Mouse (Mus musculus) limb, embryonic 15.5 days (tissue): ENCODE data around the gene Vti1a. TPM values are rescaled to one million over a fixed set of nuclear protein-coding genes. Genes with fewer than 3 reads are reported as not detected.

Experiments used
- ATAC-seq: fragments of 200-750 bp; cut with Nextera tagmentation; 2 replicates; pipeline ENCODE4 v1.8.0; 2017; ENCODE audit warnings: low read depth, moderate TSS enrichment; ENCODE audit not compliant: insufficient number of reproducible peaks, low FRiP score, low TSS enrichment
- H3K27ac ChIP-seq: fragments of 300-500 bp; sonication (generic); 2 replicates; pipeline ENCODE4 v1.5.1; 2015; ENCODE audit warnings: moderate library complexity, mild to moderate bottlenecking, inconsistent platforms
- H3K27me3 ChIP-seq: fragments of 300-500 bp; sonication (generic); 2 replicates; pipeline ENCODE4 v1.6.1; 2015; ENCODE audit warnings: inconsistent platforms
- H3K36me3 ChIP-seq: fragments of 300-500 bp; sonication (generic); 2 replicates; pipeline ENCODE4 v1.6.1; 2015; ENCODE audit warnings: inconsistent platforms
- H3K4me1 ChIP-seq: fragments of 300-500 bp; sonication (generic); 2 replicates; pipeline ENCODE4 v1.6.1; 2015; ENCODE audit warnings: inconsistent platforms
- H3K4me2 ChIP-seq: fragments of 300-500 bp; sonication (generic); 2 replicates; pipeline ENCODE4 v1.6.1; 2015; ENCODE audit warnings: mild to moderate bottlenecking, inconsistent platforms
- H3K4me3 ChIP-seq: fragments of 300-500 bp; sonication (generic); 2 replicates; pipeline ENCODE4 v1.5.1; 2015; ENCODE audit warnings: mild to moderate bottlenecking, inconsistent platforms
- H3K9ac ChIP-seq: fragments of 300-500 bp; sonication (generic); 2 replicates; pipeline ENCODE4 v1.6.1; 2015; ENCODE audit warnings: inconsistent platforms
- H3K9me3 ChIP-seq: fragments of 300-500 bp; sonication (generic); 2 replicates; pipeline ENCODE4 v1.6.1; 2016; ENCODE audit warnings: inconsistent platforms
- WGBS: fragments of 180-500 bp; shearing (Covaris S2); methylation state at CpG from one replicate; pipeline ENCODE4 v1.1.7; 2015; 5-methylcytosine and 5-hydroxymethylcytosine counted together
- polyA plus RNA-seq: library from polyadenylated mRNA; unstranded; fragments of >200 nt; fragmentation: Nextera tagmentation; extraction: Ambion mirVana; gene quantifications from 2 replicates; pipeline ENCODE4 v1.2.1, GENCODE M21; 2015

Gene Vti1a
- polyA plus RNA-seq, 1 experiment from 2014 or later = 26.4 TPM

DNA sequence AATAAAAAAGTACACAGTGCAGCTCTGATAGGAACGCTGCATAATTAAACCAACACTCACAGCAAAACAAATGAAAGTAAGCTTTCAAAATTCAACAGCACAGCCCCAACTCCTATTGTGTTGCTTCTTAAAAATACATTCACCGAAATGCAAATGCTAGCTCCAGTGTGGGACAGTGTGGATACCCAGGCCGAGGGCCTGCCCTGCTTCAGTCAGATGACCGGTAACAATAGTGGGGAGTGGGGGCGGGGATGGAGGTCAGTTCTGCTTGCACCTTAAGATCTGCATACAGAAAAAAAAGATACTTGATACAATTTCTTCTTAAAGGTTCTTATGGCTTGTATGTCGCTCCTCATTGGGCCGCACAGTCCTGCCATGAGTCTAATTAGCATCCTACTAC, 65.2 kb downstream of the Vti1a start:
- Histone ChIP-seq H3K9me3 (no peaks in the 10 kb centered on the region), H3K27ac (no peak overlapping the region), H3K4me3 (no peak overlapping the region), H3K36me3 (no peaks in the 10 kb centered on the region), H3K4me1 (peaks cover 3% of the 10 kb centered on the region; the same call in 1 of the 2 replicates), H3K9ac (no peak overlapping the region), H3K4me2 (no peak overlapping the region), H3K27me3 (no peaks in the 10 kb centered on the region)
- no peak for ATAC-seq
- 91% methylated on average over 7 of the region's 7 CpGs for WGBS

DNA sequence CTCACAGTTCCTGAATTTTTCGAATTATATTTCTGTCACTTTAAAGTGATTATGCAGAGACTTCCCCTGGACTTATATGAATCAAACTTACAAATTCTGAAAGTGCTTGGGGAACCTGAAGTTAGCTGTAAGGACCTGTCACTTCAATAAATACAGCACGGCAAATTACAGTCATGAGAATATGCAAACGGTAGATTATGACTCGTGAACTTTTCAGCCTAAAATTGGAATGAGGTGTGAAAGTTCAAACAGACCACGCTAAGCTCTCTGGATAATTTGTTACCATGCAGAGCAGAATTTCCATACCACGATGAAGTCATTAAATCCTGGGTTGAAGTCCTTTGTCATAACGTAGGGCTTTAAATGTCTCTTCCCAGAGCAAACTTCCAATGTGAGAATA, 66.7 kb downstream of the Vti1a start:
- no peak overlapping the region for H3K9ac ChIP-seq
- H3K27me3 ChIP-seq = no peaks in the 10 kb centered on the region
- no peaks in the 10 kb centered on the region for H3K36me3 ChIP-seq
- WGBS = 53% methylated on average over 7 of the region's 7 CpGs
- ATAC-seq = no peak
- no peaks in the 10 kb centered on the region for H3K9me3 ChIP-seq
- H3K4me1 ChIP-seq = peaks cover 3% of the 10 kb centered on the region; the same call in 1 of the 2 replicates
- H3K27ac ChIP-seq = no peak overlapping the region
- H3K4me2 ChIP-seq = no peak overlapping the region
- no peak overlapping the region for H3K4me3 ChIP-seq

DNA sequence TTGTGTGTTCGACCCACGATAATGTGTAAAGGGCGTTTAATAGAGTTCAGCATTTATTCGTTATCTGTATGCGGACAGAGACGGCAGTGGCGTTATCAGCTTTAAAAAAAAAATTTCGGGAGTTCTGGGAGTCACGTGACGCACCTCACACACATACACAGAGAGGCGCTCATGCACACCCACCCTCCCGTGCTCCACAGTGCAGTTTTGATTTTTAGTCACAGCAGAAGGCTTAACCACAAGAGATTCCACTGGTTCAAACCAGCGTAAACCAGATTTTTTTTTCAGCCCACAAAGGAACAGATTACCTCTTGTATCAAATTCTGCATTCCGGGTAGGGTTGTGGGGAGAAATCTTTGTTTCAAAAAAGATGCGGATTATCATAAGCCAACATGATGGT, 68.5 kb downstream of the Vti1a start:
- Histone ChIP-seq H3K9me3 (no peaks in the 10 kb centered on the region), H3K4me1 (peaks cover 3% of the 10 kb centered on the region; the same call in 1 of the 2 replicates), H3K27ac (no peak overlapping the region), H3K27me3 (no peaks in the 10 kb centered on the region), H3K9ac (no peak overlapping the region), H3K4me3 (no peak overlapping the region), H3K4me2 (no peak overlapping the region), H3K36me3 (no peaks in the 10 kb centered on the region)
- ATAC-seq = no peak
- 94% methylated on average over 15 of the region's 15 CpGs for WGBS

DNA sequence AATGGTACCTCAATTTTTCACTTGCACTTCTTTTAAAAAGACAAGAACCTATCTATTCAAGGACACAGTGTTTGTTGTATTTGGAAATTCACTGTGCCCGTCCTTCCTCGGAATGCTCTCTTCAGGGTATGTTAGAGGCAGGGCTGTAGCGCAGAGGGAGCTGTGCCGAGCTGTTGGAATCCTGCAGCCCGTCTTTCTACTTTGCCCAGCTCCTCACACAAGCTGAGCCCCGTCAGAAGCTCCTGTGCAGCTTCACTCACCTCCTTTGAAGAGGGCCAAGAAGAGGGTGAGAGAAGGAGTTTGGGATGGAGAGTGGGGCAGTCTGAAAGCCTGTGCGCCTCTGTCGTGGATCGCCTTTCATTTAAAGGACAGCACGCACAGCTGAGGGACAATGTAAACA, 72.9 kb downstream of the Vti1a start:
- no peaks in the 10 kb centered on the region for H3K9me3 ChIP-seq
- H3K27ac ChIP-seq = no peak overlapping the region
- no peaks in the 10 kb centered on the region for H3K36me3 ChIP-seq
- H3K4me2 ChIP-seq = no peak overlapping the region
- no peak for ATAC-seq
- no peak overlapping the region for H3K9ac ChIP-seq
- H3K4me1 ChIP-seq = 0 out of 2 replicates have a peak, but pooled peaks cover 3% of the 10 kb centered on the region
- H3K27me3 ChIP-seq = no peaks in the 10 kb centered on the region
- H3K4me3 ChIP-seq = no peak overlapping the region
- 60% methylated on average over 10 of the region's 10 CpGs for WGBS

DNA sequence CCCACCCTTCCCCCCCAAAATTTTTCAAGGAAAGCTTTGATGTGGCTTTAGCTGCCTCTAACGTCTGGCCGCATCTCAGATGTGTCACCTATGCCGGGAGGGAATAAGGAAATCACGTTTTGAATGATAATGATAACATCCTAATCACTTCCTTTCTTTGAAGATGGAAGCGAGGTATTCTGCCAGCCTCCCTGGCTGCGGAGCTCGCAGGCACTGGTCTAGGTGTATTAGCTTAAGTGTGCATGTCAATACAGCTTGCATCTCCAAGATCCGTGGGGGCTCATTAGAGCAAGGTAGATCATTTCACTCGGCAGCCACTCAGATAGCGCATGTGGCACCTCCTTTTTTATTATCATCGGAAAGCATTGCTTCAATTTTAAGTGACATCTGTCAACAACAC, 74.2 kb downstream of the Vti1a start:
- H3K9me3 ChIP-seq = no peaks in the 10 kb centered on the region
- H3K9ac ChIP-seq = no peak overlapping the region
- no peak for ATAC-seq
- H3K4me2 ChIP-seq = no peak overlapping the region
- H3K27ac ChIP-seq = no peak overlapping the region
- no peak overlapping the region for H3K4me3 ChIP-seq
- 65% methylated on average over 11 of the region's 11 CpGs for WGBS
- no peaks in the 10 kb centered on the region for H3K27me3 ChIP-seq
- H3K4me1 ChIP-seq = 0 out of 2 replicates have a peak, but pooled peaks cover 3% of the 10 kb centered on the region
- H3K36me3 ChIP-seq = no peaks in the 10 kb centered on the region

DNA sequence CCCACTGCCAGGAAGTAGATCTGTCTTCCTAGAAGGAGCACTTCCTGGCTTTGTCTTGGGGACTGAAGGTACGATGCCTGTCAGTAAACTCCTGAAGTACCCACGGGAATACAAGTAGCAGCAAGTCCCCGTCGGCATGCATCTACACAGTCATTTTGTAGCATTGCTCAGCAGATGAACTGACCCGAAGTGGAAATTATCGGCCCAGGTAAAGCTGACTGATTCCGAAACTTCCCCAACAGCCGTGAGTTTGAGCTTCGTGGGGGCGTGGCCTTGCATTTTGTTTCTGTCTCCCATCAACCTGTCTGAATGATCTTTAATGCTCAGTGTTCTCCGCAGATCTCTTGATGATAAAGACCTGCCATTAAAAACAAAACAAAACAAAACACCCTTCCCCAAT, 85.5 kb downstream of the Vti1a start:
- Histone ChIP-seq H3K4me1 (no peaks in the 10 kb centered on the region), H3K36me3 (no peaks in the 10 kb centered on the region), H3K27me3 (no peaks in the 10 kb centered on the region), H3K27ac (no peak overlapping the region), H3K9me3 (no peaks in the 10 kb centered on the region), H3K9ac (no peak overlapping the region), H3K4me3 (no peak overlapping the region), H3K4me2 (no peak overlapping the region)
- 76% methylated on average over 11 of the region's 11 CpGs for WGBS
- no peak for ATAC-seq

DNA sequence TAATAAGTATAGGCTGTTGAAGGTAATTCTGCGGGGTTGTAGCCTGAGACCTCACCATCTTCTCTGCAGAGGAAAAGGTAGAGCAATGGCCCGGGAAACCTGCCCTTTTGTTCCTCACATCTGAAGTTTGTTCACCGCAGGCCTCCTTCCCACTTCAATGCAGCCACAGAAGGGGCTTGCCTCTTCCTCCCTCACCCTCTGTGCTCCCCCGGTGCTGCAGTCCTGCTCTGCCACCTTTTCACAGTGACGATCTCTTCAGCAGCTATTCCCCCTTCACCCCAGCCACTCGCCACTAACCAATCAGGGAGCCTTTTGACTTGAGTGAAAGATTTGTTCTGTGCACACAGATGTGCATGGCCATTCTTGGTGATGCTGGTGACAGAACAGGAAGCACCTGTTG, 92.4 kb downstream of the Vti1a start:
- H3K4me1 ChIP-seq = no peaks in the 10 kb centered on the region
- no peak overlapping the region for H3K4me2 ChIP-seq
- H3K27me3 ChIP-seq = no peaks in the 10 kb centered on the region
- no peaks in the 10 kb centered on the region for H3K36me3 ChIP-seq
- 59% methylated on average over 6 of the region's 6 CpGs for WGBS
- H3K9ac ChIP-seq = no peak overlapping the region
- H3K27ac ChIP-seq = no peak overlapping the region
- no peak for ATAC-seq
- H3K9me3 ChIP-seq = no peaks in the 10 kb centered on the region
- H3K4me3 ChIP-seq = no peak overlapping the region

DNA sequence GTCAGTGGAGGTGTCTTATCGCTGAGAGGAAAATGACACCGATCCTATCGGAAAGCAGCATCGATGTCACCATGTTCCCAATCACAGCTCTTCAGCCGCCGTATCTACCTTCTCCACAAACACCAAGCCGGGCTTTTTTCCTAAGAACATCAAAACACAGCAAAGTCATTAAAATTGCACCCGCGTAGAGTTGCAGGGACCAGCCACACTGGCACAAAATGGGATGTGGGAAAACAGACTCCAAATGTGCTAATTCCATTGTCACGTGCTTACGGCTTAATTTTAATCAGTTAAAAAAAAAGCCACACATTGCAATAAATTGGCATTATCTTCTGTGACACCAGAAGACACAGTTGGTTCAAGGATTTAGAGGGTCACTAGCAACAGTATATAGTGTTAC, 95.3 kb downstream of the Vti1a start:
- Histone ChIP-seq H3K4me2 (no peak overlapping the region), H3K4me1 (no peaks in the 10 kb centered on the region), H3K27me3 (no peaks in the 10 kb centered on the region), H3K4me3 (no peak overlapping the region), H3K36me3 (no peaks in the 10 kb centered on the region), H3K27ac (no peak overlapping the region), H3K9ac (no peak overlapping the region), H3K9me3 (no peaks in the 10 kb centered on the region)
- WGBS = 84% methylated on average over 11 of the region's 11 CpGs
- ATAC-seq = no peak

DNA sequence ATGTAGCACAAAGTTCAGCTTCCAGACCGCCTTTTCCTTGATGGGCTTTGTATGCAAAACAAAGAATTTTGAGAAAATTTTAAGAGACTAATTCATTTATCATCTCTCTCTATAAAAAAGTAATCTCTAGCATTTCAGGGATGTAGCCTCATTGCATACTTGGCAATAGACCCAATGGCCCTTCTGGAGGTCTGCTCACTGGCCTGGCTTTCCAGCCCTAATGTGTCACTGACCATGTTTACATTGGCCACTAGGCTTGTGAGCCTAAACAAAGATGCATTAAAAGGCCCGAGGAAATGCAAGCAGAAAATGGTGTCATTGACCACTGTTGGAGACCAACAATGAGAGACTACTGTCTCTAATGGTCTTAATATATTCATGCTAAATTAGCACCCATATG, 95.8 kb downstream of the Vti1a start:
- no peak for ATAC-seq
- no peak overlapping the region for H3K4me3 ChIP-seq
- 59% methylated on average over 2 of the region's 2 CpGs for WGBS

DNA sequence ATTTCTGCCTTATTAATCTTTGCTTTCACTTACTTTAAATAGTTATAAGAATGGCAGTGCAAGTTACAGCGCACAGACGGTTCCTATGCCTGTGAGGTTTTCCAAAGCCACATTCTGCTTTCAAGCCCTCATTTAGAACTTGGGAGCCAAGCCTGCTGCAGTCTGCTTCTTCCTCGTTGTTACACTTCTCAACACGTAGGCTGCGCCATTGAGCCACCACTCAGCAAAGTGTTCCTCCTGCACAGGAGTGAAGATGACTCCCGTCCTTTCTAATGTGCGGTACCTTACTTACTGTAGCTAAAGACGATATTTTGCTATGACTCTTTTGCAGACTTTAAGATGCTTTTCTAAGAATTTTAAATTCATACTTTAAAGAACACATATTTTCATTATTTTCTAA, 98.0 kb downstream of the Vti1a start:
- H3K27ac ChIP-seq = no peak overlapping the region
- no peaks in the 10 kb centered on the region for H3K4me1 ChIP-seq
- H3K27me3 ChIP-seq = no peaks in the 10 kb centered on the region
- H3K4me2 ChIP-seq = no peak overlapping the region
- ATAC-seq = no peak
- no peak overlapping the region for H3K9ac ChIP-seq
- no peak overlapping the region for H3K4me3 ChIP-seq
- no peaks in the 10 kb centered on the region for H3K9me3 ChIP-seq
- no peaks in the 10 kb centered on the region for H3K36me3 ChIP-seq
- WGBS = 33% methylated on average over 8 of the region's 8 CpGs

More for the DNA sequence above, 95.8 kb downstream of the Vti1a start:
- Histone ChIP-seq H3K27ac (no peak overlapping the region), H3K4me1 (no peaks in the 10 kb centered on the region), H3K36me3 (no peaks in the 10 kb centered on the region), H3K4me2 (no peak overlapping the region), H3K9me3 (no peaks in the 10 kb centered on the region), H3K9ac (no peak overlapping the region), H3K27me3 (no peaks in the 10 kb centered on the region)

DNA sequence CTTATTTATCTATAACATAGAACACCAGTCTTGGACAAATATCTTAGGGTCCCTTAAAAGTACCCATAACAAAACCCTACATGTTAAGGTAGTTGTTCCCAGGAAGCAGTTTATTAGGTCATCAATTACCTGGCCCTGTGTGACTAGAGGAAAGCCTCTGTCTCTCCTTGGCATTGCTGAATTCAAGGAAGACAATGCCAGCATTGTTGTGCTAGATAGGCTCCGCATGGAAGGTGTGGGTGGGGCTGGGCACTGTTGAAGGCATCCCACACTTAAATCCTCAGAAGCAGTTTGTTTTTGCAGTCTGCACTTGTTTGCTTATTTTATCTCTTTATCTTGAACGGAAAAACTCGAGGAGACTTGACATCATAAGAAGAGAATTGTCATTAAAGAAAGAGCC, 102.7 kb downstream of the Vti1a start:
- H3K4me3 ChIP-seq = no peak overlapping the region
- H3K4me2 ChIP-seq = no peak overlapping the region
- H3K27ac ChIP-seq = no peak overlapping the region
- no peak overlapping the region for H3K9ac ChIP-seq
- H3K4me1 ChIP-seq = peaks cover 3% of the 10 kb centered on the region; the same call in 1 of the 2 replicates
- H3K36me3 ChIP-seq = no peaks in the 10 kb centered on the region
- no peaks in the 10 kb centered on the region for H3K9me3 ChIP-seq
- no peak for ATAC-seq
- WGBS = 56% methylated on average over 3 of the region's 3 CpGs
- no peaks in the 10 kb centered on the region for H3K27me3 ChIP-seq

DNA sequence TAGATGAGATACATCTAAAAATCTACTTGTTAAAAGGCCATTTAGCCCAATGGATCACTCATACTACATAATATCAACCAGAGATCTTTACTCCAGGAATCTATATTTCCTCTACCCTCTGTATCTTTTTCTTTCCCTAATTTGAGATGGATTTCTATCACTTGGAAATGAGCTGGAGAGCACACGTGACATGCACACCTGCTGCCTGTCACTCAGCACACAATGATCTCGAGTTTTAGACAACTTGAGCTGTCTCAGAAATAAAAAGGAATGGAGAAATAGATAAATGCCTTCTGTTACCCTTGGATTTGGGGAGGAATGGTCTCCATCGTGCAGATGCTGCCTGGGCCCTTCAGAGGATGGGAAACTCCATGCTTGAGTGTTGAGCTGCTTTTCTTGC, 103.9 kb downstream of the Vti1a start:
- Histone ChIP-seq H3K36me3 (no peaks in the 10 kb centered on the region), H3K4me3 (no peak overlapping the region), H3K9me3 (no peaks in the 10 kb centered on the region), H3K4me1 (peaks cover 5% of the 10 kb centered on the region; the same call in 1 of the 2 replicates), H3K27ac (no peak overlapping the region), H3K4me2 (no peak overlapping the region), H3K9ac (no peak overlapping the region), H3K27me3 (no peaks in the 10 kb centered on the region)
- WGBS = 70% methylated on average over 3 of the region's 3 CpGs
- no peak for ATAC-seq

DNA sequence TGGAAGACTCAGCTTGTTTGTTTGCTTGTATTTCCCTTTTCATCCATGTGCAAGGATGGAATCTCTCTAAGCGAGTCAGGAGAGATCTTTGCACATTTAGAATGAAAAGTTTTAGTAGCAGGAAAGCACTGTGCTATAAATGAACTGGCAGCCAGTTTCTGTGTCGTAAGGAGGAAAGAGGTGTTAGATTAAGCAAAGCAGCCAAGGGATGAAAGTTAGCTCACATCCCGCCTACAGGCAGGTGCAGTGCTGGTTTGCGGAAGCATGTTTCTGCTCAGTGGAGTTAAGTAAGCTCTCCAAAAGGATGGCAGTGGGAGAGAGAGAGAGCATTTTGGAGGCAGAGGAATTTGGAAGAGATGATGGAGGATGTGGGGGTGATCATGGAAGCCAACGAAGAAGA, 105.7 kb downstream of the Vti1a start:
- ATAC-seq = no peak
- Histone ChIP-seq H3K4me1 (peaks cover 5% of the 10 kb centered on the region; the same call in 1 of the 2 replicates), H3K4me3 (no peak overlapping the region), H3K9me3 (no peaks in the 10 kb centered on the region), H3K27ac (no peak overlapping the region), H3K36me3 (no peaks in the 10 kb centered on the region), H3K4me2 (no peak overlapping the region), H3K27me3 (no peaks in the 10 kb centered on the region), H3K9ac (no peak overlapping the region)
- WGBS = 63% methylated on average over 5 of the region's 5 CpGs
